Mouse (Mus musculus) CH12.LX (cell line): ENCODE data around the gene Pbx1.

Source experiments
- CHD1 ChIP-seq: IDR thresholded peaks from 2 replicates; pipeline ENCODE4 v1.6.1; 2012; ENCODE audit warnings: low read depth, low read length, improper control_type of control experiment, inconsistent platforms
- CHD2 ChIP-seq: IDR thresholded peaks from 2 replicates; pipeline ENCODE4 v1.6.1; 2011; ENCODE audit warnings: low read length, improper control_type of control experiment
- CTCF ChIP-seq, 2 experiments: IDR thresholded peaks in 1 of 2; conservative IDR thresholded peaks in 1 of 2; 2 replicates each; pipeline ENCODE4 v1.5.1; 2011 to 2012; ENCODE audit warnings: low read depth in 2 of 2, low read length in 2 of 2, improper control_type of control experiment in 1 of 2, inconsistent platforms in 1 of 2, mild to moderate bottlenecking in 1 of 2, moderate library complexity in 1 of 2
- EP300 ChIP-seq: IDR thresholded peaks from 2 replicates; pipeline ENCODE4 v1.6.1; 2011; ENCODE audit warnings: low read length, improper control_type of control experiment
- IRF4 ChIP-seq: IDR thresholded peaks from 2 replicates; pipeline ENCODE4 v1.6.1; 2014; ENCODE audit warnings: low read depth, mild to moderate bottlenecking, inconsistent platforms, low read length, improper control_type of control experiment
- MYC ChIP-seq: IDR thresholded peaks from 2 replicates; pipeline ENCODE4 v1.6.1; 2011; ENCODE audit warnings: low read depth, mild to moderate bottlenecking, improper control_type of control experiment, low read length
- POLR2A ChIP-seq: IDR thresholded peaks from 2 replicates; pipeline ENCODE4 v1.6.1; 2011; ENCODE audit warnings: low read depth, mild to moderate bottlenecking, improper control_type of control experiment, low read length
- USF2 ChIP-seq: conservative IDR thresholded peaks from 2 replicates; pipeline ENCODE4 v1.6.1; 2011; ENCODE audit warnings: low read depth, low read length, improper control_type of control experiment
- ZC3H11A ChIP-seq: IDR thresholded peaks from 2 replicates; pipeline ENCODE4 v1.6.1; 2012; ENCODE audit warnings: low read depth, mild to moderate bottlenecking, inconsistent platforms, low read length, improper control_type of control experiment
- ZMIZ1 ChIP-seq: IDR thresholded peaks from 2 replicates; pipeline ENCODE4 v1.6.1; 2012; ENCODE audit warnings: low read depth, mild to moderate bottlenecking, inconsistent platforms, low read length, improper control_type of control experiment

- TF ChIP-seq EP300 (no peak), CTCF (conservative IDR thresholded peaks at IDR 0.05 in 1 of 2, IDR thresholded peaks at IDR 0.05 in 1 of 2; ENCODE audit: low read depth in 2 of 2, low read length in 2 of 2) (no peak), CHD2 (no peak), POLR2A (no peak), MYC (no peak), ZC3H11A (no peak), ZMIZ1 (no peak), IRF4 (no peak), CHD1 (no peak), USF2 (no peak)
Observed at GRCm38 (mm10) chr1:168432281-168432725, 233 bp upstream of the Pbx1 start.
